Mouse (Mus musculus): Measurements from ENCODE around the gene Cdk5r1. TPM values are rescaled to one million over a fixed set of nuclear protein-coding genes. Genes with fewer than 3 reads are reported as not detected.

Cdk5r1 gene
- polyA plus RNA-seq, 1 experiment = 0.84 TPM

DNA sequence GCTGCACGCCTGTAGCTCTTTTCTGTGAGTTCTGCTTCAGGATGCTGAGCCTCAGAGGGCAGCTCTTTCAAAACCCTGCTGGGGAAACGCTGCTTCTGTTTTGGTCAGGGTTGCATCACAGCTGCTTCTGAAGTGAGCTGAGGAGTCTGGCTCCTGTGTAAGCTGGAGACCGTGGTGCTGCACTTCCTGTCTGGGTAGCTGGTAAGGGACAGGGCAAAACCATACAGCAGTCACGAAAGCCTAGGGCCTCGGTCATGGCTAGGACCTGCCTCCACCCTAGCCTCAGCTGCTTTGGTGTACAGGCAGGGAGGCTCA lies 13.0 kb downstream of the Cdk5r1 start:
- peak overlapping the region; percentile 71 for H3K4me3 ChIP-seq (replicated peaks)
- no peak for TF ChIP-seq GATA1 (IDR thresholded peaks at IDR 0.05; ENCODE audit: borderline replicate concordance, low read length)
- no peak for TF ChIP-seq FLI1 (IDR thresholded peaks at IDR 0.05; ENCODE audit: low read length)
- H3K36me3 ChIP-seq (replicated peaks; ENCODE audit: low read length) = no peaks in the 10 kb centered on the region
- no peaks in the 10 kb centered on the region for H3K9me3 ChIP-seq
- H3K27me3 ChIP-seq (replicated peaks) = peaks cover 67% of the 10 kb centered on the region
- H3K4me1 ChIP-seq = peaks cover 44% of the 10 kb centered on the region

DNA sequence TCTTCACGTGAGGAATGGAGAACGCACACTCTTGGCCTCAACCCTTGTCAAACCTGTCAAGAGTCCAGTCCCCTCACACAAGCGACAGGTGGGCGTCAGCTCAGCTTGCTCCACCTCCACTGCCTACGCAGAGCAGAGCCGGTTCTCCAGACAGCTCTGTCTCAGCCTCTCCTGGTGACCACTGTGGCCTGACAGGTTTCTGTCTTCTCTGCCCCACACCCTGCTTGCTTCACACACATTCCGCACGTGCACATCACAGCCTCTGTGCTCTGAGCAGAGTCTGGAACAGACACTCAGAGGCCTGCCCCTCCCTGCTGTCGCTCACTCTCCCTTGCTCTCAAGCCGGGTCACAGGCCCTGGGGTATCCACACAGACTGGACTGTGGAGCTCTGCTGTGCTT lies 14.0 kb downstream of the Cdk5r1 start:
- Histone ChIP-seq H3K36me3 (replicated peaks; ENCODE audit: low read length) (no peaks in the 10 kb centered on the region), H3K4me3 (replicated peaks) (no peak overlapping the region), H3K27me3 (replicated peaks) (peaks cover 61% of the 10 kb centered on the region), H3K9me3 (no peaks in the 10 kb centered on the region), H3K4me1 (peaks cover 47% of the 10 kb centered on the region)
- TF ChIP-seq GATA1 (IDR thresholded peaks at IDR 0.05; ENCODE audit: borderline replicate concordance, low read length) (no peak), FLI1 (IDR thresholded peaks at IDR 0.05; ENCODE audit: low read length) (no peak)

DNA sequence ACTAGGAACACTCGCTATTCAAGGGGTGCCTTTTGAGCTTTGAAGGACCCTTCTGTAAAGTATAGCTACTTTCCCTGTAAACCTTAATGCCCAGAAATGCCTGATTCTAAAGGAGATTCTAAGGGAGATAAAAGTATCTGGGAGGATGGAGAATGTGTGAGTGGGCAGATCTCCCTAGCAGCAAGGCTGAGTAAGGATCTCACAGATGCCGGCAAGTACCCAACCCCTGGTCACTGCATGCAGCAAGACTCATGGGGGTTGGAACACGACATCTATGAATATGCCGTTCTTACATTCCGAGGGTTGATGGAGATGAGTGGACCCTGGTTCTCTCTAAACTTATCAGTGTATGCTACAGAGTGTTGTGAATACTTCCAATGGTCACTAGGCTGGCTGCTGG lies 16.4 kb downstream of the Cdk5r1 start:
- Histone ChIP-seq H3K4me1 (peaks cover 46% of the 10 kb centered on the region), H3K4me3 (replicated peaks) (no peak overlapping the region), H3K36me3 (replicated peaks; ENCODE audit: low read length) (no peaks in the 10 kb centered on the region), H3K27me3 (replicated peaks) (peaks cover 60% of the 10 kb centered on the region), H3K9me3 (no peaks in the 10 kb centered on the region)
- TF ChIP-seq FLI1 (IDR thresholded peaks at IDR 0.05; ENCODE audit: low read length) (no peak), GATA1 (IDR thresholded peaks at IDR 0.05; ENCODE audit: borderline replicate concordance, low read length) (no peak)

DNA sequence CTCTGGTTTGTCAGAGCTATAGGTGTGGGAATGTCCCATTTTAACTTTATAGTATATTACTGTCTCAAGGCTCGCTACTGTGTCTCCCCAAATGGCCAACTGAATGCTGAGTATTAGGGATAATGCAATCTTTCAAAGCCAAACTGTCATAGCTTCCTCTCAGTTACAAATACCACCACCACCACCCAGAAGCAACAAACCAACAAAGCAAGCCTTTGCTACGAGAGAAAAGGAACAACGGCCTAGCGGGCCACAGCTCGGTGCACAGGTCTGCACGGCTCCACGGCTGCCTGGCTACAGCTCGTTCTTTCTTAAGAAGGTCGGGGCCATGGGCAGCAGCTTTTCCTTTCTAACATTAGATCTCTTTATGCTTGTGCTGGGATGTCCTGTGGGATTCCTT lies 18.0 kb downstream of the Cdk5r1 start:
- Histone ChIP-seq H3K36me3 (replicated peaks; ENCODE audit: low read length) (no peaks in the 10 kb centered on the region), H3K27me3 (replicated peaks) (peaks cover 49% of the 10 kb centered on the region), H3K4me3 (replicated peaks) (no peak overlapping the region), H3K9me3 (no peaks in the 10 kb centered on the region), H3K4me1 (peaks cover 48% of the 10 kb centered on the region)
- TF ChIP-seq GATA1 (IDR thresholded peaks at IDR 0.05; ENCODE audit: borderline replicate concordance, low read length) = no peak
- TF ChIP-seq FLI1 (IDR thresholded peaks at IDR 0.05; ENCODE audit: low read length) = no peak

GRCm38 (mm10) chr11:80495972-80496371 lies 19.1 kb downstream of the Cdk5r1 start:
- H3K9me3 ChIP-seq = no peaks in the 10 kb centered on the region
- no peaks in the 10 kb centered on the region for H3K36me3 ChIP-seq (replicated peaks; ENCODE audit: low read length)
- peaks cover 45% of the 10 kb centered on the region for H3K27me3 ChIP-seq (replicated peaks)
- TF ChIP-seq FLI1 (IDR thresholded peaks at IDR 0.05; ENCODE audit: low read length) (no peak), GATA1 (IDR thresholded peaks at IDR 0.05; ENCODE audit: borderline replicate concordance, low read length) (no peak)
- peaks cover 50% of the 10 kb centered on the region for H3K4me1 ChIP-seq
- H3K4me3 ChIP-seq (replicated peaks) = no peak overlapping the region

DNA sequence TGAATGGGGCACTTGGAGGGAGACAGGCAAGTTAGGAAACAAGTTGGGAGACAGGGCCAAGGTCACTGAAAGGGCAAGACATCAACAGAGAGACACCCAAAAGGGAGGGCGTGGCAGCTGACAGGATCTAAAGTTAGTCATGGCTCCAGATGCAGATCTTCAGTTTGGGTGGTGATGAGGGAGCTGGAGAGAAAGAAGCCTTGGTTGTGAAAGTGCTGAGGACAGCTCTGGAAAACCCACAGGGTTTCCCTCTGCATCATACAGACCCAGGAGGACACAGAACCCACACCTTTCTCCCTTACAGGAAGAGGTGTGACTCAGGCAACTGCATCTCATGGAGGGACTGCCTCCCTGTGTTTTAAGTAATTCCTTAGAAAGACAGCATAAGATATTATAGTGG lies 19.8 kb downstream of the Cdk5r1 start:
- Histone ChIP-seq H3K4me1 (peaks cover 50% of the 10 kb centered on the region), H3K9me3 (no peaks in the 10 kb centered on the region), H3K27me3 (replicated peaks) (peaks cover 42% of the 10 kb centered on the region), H3K4me3 (replicated peaks) (no peak overlapping the region), H3K36me3 (replicated peaks; ENCODE audit: low read length) (no peaks in the 10 kb centered on the region)
- TF ChIP-seq GATA1 (IDR thresholded peaks at IDR 0.05; ENCODE audit: borderline replicate concordance, low read length) (no peak), FLI1 (IDR thresholded peaks at IDR 0.05; ENCODE audit: low read length) (no peak)

- Histone ChIP-seq H3K4me3 (replicated peaks) (no peak overlapping the region), H3K4me1 (peaks cover 54% of the 10 kb centered on the region), H3K27me3 (replicated peaks) (peaks cover 41% of the 10 kb centered on the region), H3K36me3 (replicated peaks; ENCODE audit: low read length) (no peaks in the 10 kb centered on the region), H3K9me3 (no peaks in the 10 kb centered on the region)
- TF ChIP-seq FLI1 (IDR thresholded peaks at IDR 0.05; ENCODE audit: low read length) (no peak), GATA1 (IDR thresholded peaks at IDR 0.05; ENCODE audit: borderline replicate concordance, low read length) (no peak)
Measured at GRCm38 (mm10) chr11:80497225-80497919, 20.5 kb downstream of the Cdk5r1 start.

- H3K9me3 ChIP-seq = no peaks in the 10 kb centered on the region
- peaks cover 54% of the 10 kb centered on the region for H3K4me1 ChIP-seq
- H3K27me3 ChIP-seq (replicated peaks) = peaks cover 43% of the 10 kb centered on the region
- peak overlapping the region; percentile 31 for H3K4me3 ChIP-seq (replicated peaks)
- no peaks in the 10 kb centered on the region for H3K36me3 ChIP-seq (replicated peaks; ENCODE audit: low read length)
- TF ChIP-seq GATA1 (IDR thresholded peaks at IDR 0.05; ENCODE audit: borderline replicate concordance, low read length) (no peak), FLI1 (IDR thresholded peaks at IDR 0.05; ENCODE audit: low read length) (no peak)
Measured at GRCm38 (mm10) chr11:80498328-80499070, 21.7 kb downstream of the Cdk5r1 start.

DNA sequence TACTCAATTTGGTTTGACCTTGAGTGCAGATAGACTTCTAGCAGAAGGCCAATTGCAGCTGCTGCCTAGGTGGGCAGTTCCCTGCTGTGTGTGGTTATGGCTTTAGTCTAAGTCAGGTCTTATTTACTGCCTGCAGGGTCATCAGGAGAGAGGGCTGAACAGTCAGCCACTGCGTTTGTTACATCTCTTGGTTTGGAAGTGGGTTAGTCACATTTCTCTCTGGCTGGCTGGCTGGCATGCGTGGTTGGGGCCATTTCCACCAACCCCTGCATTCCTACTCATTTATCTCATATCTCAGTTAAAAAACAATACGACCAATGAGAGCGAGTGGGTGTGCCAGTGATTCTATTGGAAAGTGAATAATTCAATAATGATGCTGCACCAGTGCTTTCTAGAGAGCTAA lies 22.7 kb downstream of the Cdk5r1 start:
- H3K4me3 ChIP-seq (replicated peaks) = no peak overlapping the region
- H3K9me3 ChIP-seq = no peaks in the 10 kb centered on the region
- peaks cover 61% of the 10 kb centered on the region for H3K4me1 ChIP-seq
- TF ChIP-seq FLI1 (IDR thresholded peaks at IDR 0.05; ENCODE audit: low read length) (no peak), GATA1 (IDR thresholded peaks at IDR 0.05; ENCODE audit: borderline replicate concordance, low read length) (no peak)
- peaks cover 47% of the 10 kb centered on the region for H3K27me3 ChIP-seq (replicated peaks)
- H3K36me3 ChIP-seq (replicated peaks; ENCODE audit: low read length) = no peaks in the 10 kb centered on the region

DNA sequence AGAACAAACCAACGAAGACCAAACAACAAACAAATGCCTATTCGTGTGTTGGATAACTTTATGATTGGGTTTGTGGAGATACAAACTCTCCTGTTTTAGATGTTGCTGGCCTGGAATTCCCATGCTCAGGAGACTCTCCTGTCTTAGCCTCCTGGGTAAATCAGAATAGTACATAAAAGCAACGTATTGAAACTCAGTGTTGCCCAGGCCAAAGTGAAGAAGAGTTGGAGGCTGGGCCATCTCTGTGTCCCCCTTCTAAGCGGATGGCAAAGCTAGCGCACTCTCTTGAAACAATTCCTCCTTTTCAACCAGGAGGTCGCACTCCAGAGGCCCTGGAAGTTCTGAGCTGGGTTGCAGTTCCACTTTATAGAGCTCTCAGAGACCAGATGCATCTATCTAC lies 26.5 kb downstream of the Cdk5r1 start:
- H3K36me3 ChIP-seq (replicated peaks; ENCODE audit: low read length) = no peaks in the 10 kb centered on the region
- no peak overlapping the region for H3K4me3 ChIP-seq (replicated peaks)

More for the DNA sequence above, 26.5 kb downstream of the Cdk5r1 start:
- peaks cover 3% of the 10 kb centered on the region; the same call in 1 of the 2 replicates for H3K9me3 ChIP-seq
- TF ChIP-seq FLI1 (IDR thresholded peaks at IDR 0.05; ENCODE audit: low read length) (no peak), GATA1 (IDR thresholded peaks at IDR 0.05; ENCODE audit: borderline replicate concordance, low read length) (no peak)
- H3K27me3 ChIP-seq (replicated peaks) = peaks cover 35% of the 10 kb centered on the region
- peaks cover 65% of the 10 kb centered on the region for H3K4me1 ChIP-seq

All from megakaryocyte, embryonic 14.5 days (primary cell).